Comparison of ENCODE assay signal across 8 mouse cellular contexts in the genomic region with DNA sequence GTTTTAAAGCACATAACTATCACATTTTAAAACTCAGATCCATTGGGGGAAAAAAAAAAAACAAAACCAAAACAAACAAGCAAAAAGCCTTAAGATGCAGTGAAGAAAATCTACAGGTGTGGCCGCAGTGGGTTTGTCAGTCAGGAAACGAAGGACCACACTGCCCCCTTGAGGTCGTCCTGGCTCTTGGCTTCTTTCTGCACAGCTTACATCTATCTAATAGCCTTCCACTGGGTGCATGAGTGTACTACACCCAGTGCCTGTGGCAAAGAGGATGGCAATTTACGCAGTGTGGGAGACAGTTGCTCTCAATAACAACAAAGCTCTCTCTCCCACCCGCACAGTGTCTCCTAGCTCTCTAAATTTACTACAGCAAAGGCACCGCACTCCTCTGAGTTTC. TPM values are rescaled to one million over a fixed set of nuclear protein-coding genes. Genes with fewer than 3 reads are reported as not detected.
DNase-seq lines count a peak whose midpoint lies in the region; ATAC-seq lines count a peak whose summit lies in the region.

No protein-coding gene starts in this region.

- intact Hi-C loops in heart, postnatal 25 days (cut with DNase I), result no loop called here

- DNase-seq in heart, adult 18-20 months, result peak; percentile 42 to 83
- DNase-seq in heart, postnatal 25 days (ENCODE audit: low spot score), result no peak
- peak; percentile 69 for DNase-seq in adrenal gland, adult 2 months
- DNase-seq in embryo, embryonic 10.5 days (ENCODE audit: low spot score), result peak; percentile 73
- DNase-seq in heart, postnatal 4 days, result peak; percentile 73
- peak; percentile 49 to 59 for DNase-seq in layer of hippocampus, postnatal 36 days
- DNase-seq in midbrain, embryonic 11.5 days (ENCODE audit: low spot score, missing footprints), result peak; percentile 89
- DNase-seq in spleen, adult 18-20 months, result peak; percentile 43 to 77

- H3K4me1 ChIP-seq in midbrain, embryonic 11.5 days (ENCODE audit: control insufficient read depth, insufficient read depth, low read length), result no peaks in the 10 kb centered on the region

- no peaks in the 10 kb centered on the region for H3K27me3 ChIP-seq in midbrain, embryonic 11.5 days (ENCODE audit: control insufficient read depth, insufficient read depth, low read length)

- H3K9ac ChIP-seq in midbrain, embryonic 11.5 days (ENCODE audit: low read length), result no peak overlapping the region

- H3K9me3 ChIP-seq in midbrain, embryonic 11.5 days (ENCODE audit: control insufficient read depth, low read length), result no peaks in the 10 kb centered on the region

- 63% methylated on average over 6 of the region's 6 CpGs for WGBS in midbrain, embryonic 11.5 days

- H3K36me3 ChIP-seq in midbrain, embryonic 11.5 days (ENCODE audit: control insufficient read depth, insufficient read depth, low read length), result no peaks in the 10 kb centered on the region; the same call in 1 of the 2 replicates

- ATAC-seq in midbrain, embryonic 11.5 days (ENCODE audit: low FRiP score), result peak; percentile 64; the same call in 1 of the 2 replicates

- H3K27ac ChIP-seq in midbrain, embryonic 11.5 days (ENCODE audit: low read depth, low read length), result no peak overlapping the region

- H3K4me3 ChIP-seq in midbrain, embryonic 11.5 days (ENCODE audit: low read depth, low read length), result no peak overlapping the region

- H3K4me2 ChIP-seq in midbrain, embryonic 11.5 days, result no peak overlapping the region

RNA-seq across cellular contexts. Expression of a gene that starts 19.8 kb away (rescaled TPM):
- total RNA-seq in heart, adult 18-20 months (2021), result 1 to 10 TPM; 1.8 to 2.3 TPM
- total RNA-seq in heart, postnatal 25 days (2021), result 1 to 10 TPM; 2.2 to 2.3 TPM
- 1 to 10 TPM; 4.8 to 5.3 TPM for total RNA-seq in adrenal gland, adult 2 months (2021)
- 6.0 and 7.3 TPM in 2 replicates for polyA plus RNA-seq in adrenal gland, adult 2 months (2012; rRNA removed)
- total RNA-seq in heart, postnatal 4 days (2021), result 1 to 10 TPM; 3.8 to 3.9 TPM
- 1 to 10 TPM; 6.1 to 6.5 TPM for total RNA-seq in layer of hippocampus, postnatal 36 days (2021)
- polyA plus RNA-seq in midbrain, embryonic 11.5 days (2014; fragmentation: Nextera tagmentation; extraction: Ambion mirVana), result 1.3 and 1.8 TPM in 2 replicates

RNA-seq across cellular contexts. Expression of a gene that starts 36.6 kb away (rescaled TPM):
- under 1 TPM; 0.40 to 0.93 TPM for total RNA-seq in heart, adult 18-20 months (2021)
- total RNA-seq in heart, postnatal 25 days (2021), result under 1 TPM; 0.31 to 0.42 TPM
- total RNA-seq in adrenal gland, adult 2 months (2021), result 1 to 10 TPM in 1 of 2 experiments, under 1 TPM in 1; 0.78 to 2.0 TPM
- 0.37 and 0.40 TPM in 2 replicates for polyA plus RNA-seq in adrenal gland, adult 2 months (2012; rRNA removed)
- under 1 TPM; 0.50 to 0.55 TPM for total RNA-seq in heart, postnatal 4 days (2021)
- total RNA-seq in layer of hippocampus, postnatal 36 days (2021), result 10 to 100 TPM; 11.7 to 12.0 TPM
- polyA plus RNA-seq in midbrain, embryonic 11.5 days (2014; fragmentation: Nextera tagmentation; extraction: Ambion mirVana), result 1.1 TPM in 2 replicates

Comparison
In these comparisons a context has a peak if more than half of its experiments do, and no peak if none do; other contexts are left out.
1. RNA of a gene that starts 36.6 kb away (total RNA-seq): 11.7 to 12.0 TPM in layer of hippocampus, postnatal 36 days; 0.78 to 2.0 TPM in adrenal gland, adult 2 months, 0.40 to 0.93 TPM in heart, adult 18-20 months, 0.50 to 0.55 TPM in heart, postnatal 4 days and 0.31 to 0.42 TPM in heart, postnatal 25 days; every median in the first group is over 4 times any median in the second.